21 mouse cellular contexts compared by ENCODE assay signal in genomic region chr1:38081316-38081715, GRCm38 (mm10).
"Had no signal": no experiment of that assay in that cellular context is flagged by ENCODE, and none has a peak within 500 bp of the region (broad histone marks: within the 10 kb centered on the region; RNA-seq: fewer than 3 reads in every experiment).

No protein-coding gene starts in this region.

- H3K4me2 ChIP-seq: limb, embryonic 12.5 days; limb, embryonic 15.5 days; liver, embryonic 11.5 days; lung, embryonic 14.5 days; midbrain, embryonic 12.5 days; midbrain, embryonic 15.5 days; neural tube, embryonic 12.5 days; neural tube, embryonic 15.5 days had no signal

- H3K4me1 ChIP-seq: limb, embryonic 12.5 days; limb, embryonic 15.5 days; midbrain, embryonic 12.5 days; midbrain, embryonic 15.5 days; neural tube, embryonic 12.5 days; neural tube, embryonic 15.5 days had no signal

- H3K27ac ChIP-seq: limb, embryonic 12.5 days; limb, embryonic 15.5 days; liver, embryonic 14.5 days; macrophage; midbrain, embryonic 12.5 days; midbrain, embryonic 15.5 days; neural tube, embryonic 12.5 days; neural tube, embryonic 15.5 days; stomach, postnatal 0 days had no signal

- H3K9ac ChIP-seq: limb, embryonic 12.5 days; limb, embryonic 15.5 days; liver, embryonic 14.5 days; liver, postnatal 0 days; lung, embryonic 14.5 days; midbrain, embryonic 12.5 days; midbrain, embryonic 15.5 days; neural tube, embryonic 12.5 days; neural tube, embryonic 15.5 days had no signal

- H3K9me3 ChIP-seq: limb, embryonic 12.5 days; limb, embryonic 15.5 days; midbrain, embryonic 12.5 days; midbrain, embryonic 15.5 days; neural tube, embryonic 12.5 days; neural tube, embryonic 15.5 days had no signal

- ATAC-seq: intestine, embryonic 16.5 days; lung, postnatal 0 days; midbrain, embryonic 15.5 days had no signal

- H3K4me3 ChIP-seq: limb, embryonic 12.5 days; limb, embryonic 15.5 days; midbrain, embryonic 12.5 days; midbrain, embryonic 15.5 days; neural tube, embryonic 12.5 days; neural tube, embryonic 15.5 days had no signal

- H3K27me3 ChIP-seq: limb, embryonic 12.5 days; limb, embryonic 15.5 days; midbrain, embryonic 12.5 days; midbrain, embryonic 15.5 days; neural tube, embryonic 12.5 days; neural tube, embryonic 15.5 days had no signal

- DNase-seq: left cerebral cortex, postnatal 4 days; liver, postnatal 0 days; lung, embryonic 14.5 days; right cerebral cortex, adult 18-20 months; right cerebral cortex, postnatal 14 days; right cerebral cortex, postnatal 4 days; thymus, adult 2 months; thymus, postnatal 14 days; thymus, postnatal 4 days had no signal
